Mouse (Mus musculus): ENCODE measurements around the gene Mgmt. TPM values are rescaled to one million over a fixed set of nuclear protein-coding genes. Genes with fewer than 3 reads are reported as not detected.
A peak's percentile ranks its signal among the peaks of the same experiment; 100 is the strongest.

Mgmt gene
- polyA plus RNA-seq, 1 experiment from 2014 or later, result 5.8 TPM

- H3K4me2 ChIP-seq, result no peak overlapping the region
- H3K4me3 ChIP-seq (replicated peaks), result no peak overlapping the region
- peaks cover 4% of the 10 kb centered on the region; the same call in 1 of the 2 replicates for H3K4me1 ChIP-seq (replicated peaks)
- no peaks in the 10 kb centered on the region for H3K27me3 ChIP-seq
- H3K36me3 ChIP-seq, result no peaks in the 10 kb centered on the region
- no peaks in the 10 kb centered on the region for H3K9me3 ChIP-seq
- ATAC-seq (ENCODE audit: insufficient number of reproducible peaks, insufficient read depth, low FRiP score, low TSS enrichment, low read depth), result no peak
- no peak overlapping the region for H3K27ac ChIP-seq
- WGBS, result 47% methylated on average over 3 of the region's 3 CpGs
- no peak overlapping the region for H3K9ac ChIP-seq (replicated peaks)
Observed at GRCm38 (mm10) chr7:137060488-137060887, 166.1 kb downstream of the Mgmt start.

GRCm38 (mm10) chr7:137061109-137061508 lies 166.7 kb downstream of the Mgmt start:
- no peak overlapping the region for H3K4me2 ChIP-seq
- no peaks in the 10 kb centered on the region for H3K9me3 ChIP-seq
- no peak for ATAC-seq (ENCODE audit: insufficient number of reproducible peaks, insufficient read depth, low FRiP score, low TSS enrichment, low read depth)
- H3K9ac ChIP-seq (replicated peaks), result no peak overlapping the region
- H3K27me3 ChIP-seq, result no peaks in the 10 kb centered on the region
- WGBS, result 93% methylated on average over 6 of the region's 6 CpGs
- H3K27ac ChIP-seq, result no peak overlapping the region
- H3K36me3 ChIP-seq, result no peaks in the 10 kb centered on the region
- H3K4me3 ChIP-seq (replicated peaks), result no peak overlapping the region
- H3K4me1 ChIP-seq (replicated peaks), result peaks cover 2% of the 10 kb centered on the region; the same call in 1 of the 2 replicates

GRCm38 (mm10) chr7:137064255-137064654 lies 169.8 kb downstream of the Mgmt start:
- WGBS, result 85% methylated on average over 9 of the region's 9 CpGs

GRCm38 (mm10) chr7:137065408-137065807 lies 171.0 kb downstream of the Mgmt start:
- Histone ChIP-seq H3K4me1 (replicated peaks) (no peaks in the 10 kb centered on the region), H3K4me2 (no peak overlapping the region), H3K4me3 (replicated peaks) (no peak overlapping the region), H3K9me3 (no peaks in the 10 kb centered on the region), H3K27me3 (peaks cover 8% of the 10 kb centered on the region; the same call in 1 of the 2 replicates), H3K36me3 (no peaks in the 10 kb centered on the region), H3K27ac (no peak overlapping the region), H3K9ac (replicated peaks) (no peak overlapping the region)
- 83% methylated on average over 5 of the region's 5 CpGs for WGBS
- no peak for ATAC-seq (ENCODE audit: insufficient number of reproducible peaks, insufficient read depth, low FRiP score, low TSS enrichment, low read depth)

More at GRCm38 (mm10) chr7:137064255-137064654, 169.8 kb downstream of the Mgmt start:
- no peak overlapping the region for H3K4me2 ChIP-seq
- no peaks in the 10 kb centered on the region for H3K9me3 ChIP-seq
- no peaks in the 10 kb centered on the region for H3K4me1 ChIP-seq (replicated peaks)
- no peak overlapping the region for H3K9ac ChIP-seq (replicated peaks)
- ATAC-seq (ENCODE audit: insufficient number of reproducible peaks, insufficient read depth, low FRiP score, low TSS enrichment, low read depth), result no peak
- no peaks in the 10 kb centered on the region for H3K27me3 ChIP-seq
- H3K4me3 ChIP-seq (replicated peaks), result no peak overlapping the region
- no peaks in the 10 kb centered on the region for H3K36me3 ChIP-seq
- no peak overlapping the region for H3K27ac ChIP-seq

GRCm38 (mm10) chr7:137066211-137066610 lies 171.8 kb downstream of the Mgmt start:
- Histone ChIP-seq H3K4me2 (no peak overlapping the region), H3K9ac (replicated peaks) (no peak overlapping the region), H3K27ac (no peak overlapping the region), H3K4me3 (replicated peaks) (no peak overlapping the region), H3K27me3 (peaks cover 9% of the 10 kb centered on the region; the same call in 1 of the 2 replicates), H3K36me3 (no peaks in the 10 kb centered on the region), H3K4me1 (replicated peaks) (no peaks in the 10 kb centered on the region), H3K9me3 (no peaks in the 10 kb centered on the region)
- 89% methylated on average over 3 of the region's 3 CpGs for WGBS
- no peak for ATAC-seq (ENCODE audit: insufficient number of reproducible peaks, insufficient read depth, low FRiP score, low TSS enrichment, low read depth)

GRCm38 (mm10) chr7:137066997-137067396 lies 172.6 kb downstream of the Mgmt start:
- H3K9ac ChIP-seq (replicated peaks), result no peak overlapping the region
- H3K9me3 ChIP-seq, result no peaks in the 10 kb centered on the region
- H3K27ac ChIP-seq, result no peak overlapping the region
- H3K4me2 ChIP-seq, result no peak overlapping the region
- WGBS, result 85% methylated on average over 4 of the region's 4 CpGs
- peaks cover 14% of the 10 kb centered on the region for H3K27me3 ChIP-seq
- H3K4me1 ChIP-seq (replicated peaks), result peaks cover 2% of the 10 kb centered on the region; the same call in 1 of the 2 replicates
- no peak for ATAC-seq (ENCODE audit: insufficient number of reproducible peaks, insufficient read depth, low FRiP score, low TSS enrichment, low read depth)
- H3K36me3 ChIP-seq, result no peaks in the 10 kb centered on the region
- H3K4me3 ChIP-seq (replicated peaks), result no peak overlapping the region

- H3K9me3 ChIP-seq, result no peaks in the 10 kb centered on the region
- peaks cover 14% of the 10 kb centered on the region for H3K27me3 ChIP-seq
- H3K4me2 ChIP-seq, result no peak overlapping the region
- H3K4me3 ChIP-seq (replicated peaks), result no peak overlapping the region
- no peak overlapping the region for H3K27ac ChIP-seq
- H3K9ac ChIP-seq (replicated peaks), result no peak overlapping the region
- H3K36me3 ChIP-seq, result no peaks in the 10 kb centered on the region
- 91% methylated on average over 6 of the region's 6 CpGs for WGBS
- no peak for ATAC-seq (ENCODE audit: insufficient number of reproducible peaks, insufficient read depth, low FRiP score, low TSS enrichment, low read depth)
- H3K4me1 ChIP-seq (replicated peaks), result peaks cover 9% of the 10 kb centered on the region; the same call in 1 of the 2 replicates
Observed at GRCm38 (mm10) chr7:137067758-137068157, 173.3 kb downstream of the Mgmt start.

- peaks cover 19% of the 10 kb centered on the region for H3K4me1 ChIP-seq (replicated peaks)
- H3K4me3 ChIP-seq (replicated peaks), result no peak overlapping the region
- H3K9me3 ChIP-seq, result no peaks in the 10 kb centered on the region
- no peaks in the 10 kb centered on the region for H3K36me3 ChIP-seq
- no peak overlapping the region for H3K4me2 ChIP-seq
- H3K27ac ChIP-seq, result no peak overlapping the region
- H3K27me3 ChIP-seq, result peaks cover 14% of the 10 kb centered on the region
- no peak overlapping the region for H3K9ac ChIP-seq (replicated peaks)
- no peak for ATAC-seq (ENCODE audit: insufficient number of reproducible peaks, insufficient read depth, low FRiP score, low TSS enrichment, low read depth)
- 92% methylated on average over 5 of the region's 5 CpGs for WGBS
Observed at GRCm38 (mm10) chr7:137068796-137069195, 174.4 kb downstream of the Mgmt start.

GRCm38 (mm10) chr7:137069768-137070167 lies 175.4 kb downstream of the Mgmt start:
- Histone ChIP-seq H3K4me1 (replicated peaks) (peaks cover 26% of the 10 kb centered on the region), H3K4me2 (no peak overlapping the region), H3K27ac (no peak overlapping the region), H3K36me3 (no peaks in the 10 kb centered on the region), H3K9me3 (no peaks in the 10 kb centered on the region), H3K9ac (replicated peaks) (no peak overlapping the region), H3K27me3 (peaks cover 14% of the 10 kb centered on the region), H3K4me3 (replicated peaks) (no peak overlapping the region)
- no peak for ATAC-seq (ENCODE audit: insufficient number of reproducible peaks, insufficient read depth, low FRiP score, low TSS enrichment, low read depth)
- WGBS, result 96% methylated on average over 6 of the region's 6 CpGs

- no peaks in the 10 kb centered on the region for H3K36me3 ChIP-seq
- no peak for ATAC-seq (ENCODE audit: insufficient number of reproducible peaks, insufficient read depth, low FRiP score, low TSS enrichment, low read depth)
- peaks cover 14% of the 10 kb centered on the region for H3K27me3 ChIP-seq
- H3K9me3 ChIP-seq, result no peaks in the 10 kb centered on the region
- H3K4me2 ChIP-seq, result no peak overlapping the region
- H3K4me3 ChIP-seq (replicated peaks), result no peak overlapping the region
- no peak overlapping the region for H3K27ac ChIP-seq
- WGBS, result 89% methylated on average over 6 of the region's 6 CpGs
- H3K9ac ChIP-seq (replicated peaks), result no peak overlapping the region
- peaks cover 30% of the 10 kb centered on the region for H3K4me1 ChIP-seq (replicated peaks)
Observed at GRCm38 (mm10) chr7:137071346-137071745, 176.9 kb downstream of the Mgmt start.

GRCm38 (mm10) chr7:137073878-137074277 lies 179.5 kb downstream of the Mgmt start:
- Histone ChIP-seq H3K4me2 (no peak overlapping the region), H3K27ac (peak overlapping the region; percentile 66), H3K36me3 (no peaks in the 10 kb centered on the region), H3K4me1 (replicated peaks) (peaks cover 30% of the 10 kb centered on the region), H3K9me3 (no peaks in the 10 kb centered on the region), H3K4me3 (replicated peaks) (no peak overlapping the region), H3K9ac (replicated peaks) (no peak overlapping the region), H3K27me3 (peaks cover 14% of the 10 kb centered on the region)
- WGBS, result 40% methylated on average over 5 of the region's 5 CpGs
- no peak for ATAC-seq (ENCODE audit: insufficient number of reproducible peaks, insufficient read depth, low FRiP score, low TSS enrichment, low read depth)

- no peak overlapping the region for H3K27ac ChIP-seq
- 73% methylated on average over 6 of the region's 6 CpGs for WGBS
- peaks cover 30% of the 10 kb centered on the region for H3K4me1 ChIP-seq (replicated peaks)
- no peak overlapping the region for H3K4me3 ChIP-seq (replicated peaks)
- no peaks in the 10 kb centered on the region for H3K36me3 ChIP-seq
- no peak overlapping the region for H3K9ac ChIP-seq (replicated peaks)
- ATAC-seq (ENCODE audit: insufficient number of reproducible peaks, insufficient read depth, low FRiP score, low TSS enrichment, low read depth), result no peak
- H3K27me3 ChIP-seq, result peaks cover 14% of the 10 kb centered on the region
- H3K9me3 ChIP-seq, result no peaks in the 10 kb centered on the region
- H3K4me2 ChIP-seq, result no peak overlapping the region
Observed at GRCm38 (mm10) chr7:137074324-137074723, 179.9 kb downstream of the Mgmt start.
